ENCODE assay signal across 9 mouse cellular contexts in genomic region chr5:114825978-114826691, GRCm38 (mm10). TPM values are rescaled to one million over a fixed set of nuclear protein-coding genes. Genes with fewer than 3 reads are reported as not detected.
A peak's percentile ranks its signal among the peaks of the same experiment; 100 is the strongest.
DNase-seq lines count a peak whose midpoint lies in the region; TF ChIP-seq lines count a peak whose summit lies in the region.
"Had no signal": no experiment of that assay in that cellular context is flagged by ENCODE, and none has a peak within 500 bp of the region (broad histone marks: within the 10 kb centered on the region; RNA-seq: fewer than 3 reads in every experiment).

No protein-coding gene starts in this region.

- in situ Hi-C loops in CH12.LX (cut with MboI; ENCODE audit: low pct_ligation_motif_present, low pct_unique_long_range_greater_than_20kb, low sequenced_read_pairs): no loop called here

- no peak for TF ChIP-seq CTCF in CH12.LX (conservative IDR thresholded peaks at IDR 0.05 in 1 of 2, IDR thresholded peaks at IDR 0.05 in 1 of 2; ENCODE audit: low read depth in 2 of 2, low read length in 2 of 2)

- H3K79me2 ChIP-seq in CH12.LX (replicated peaks; ENCODE audit: control insufficient read depth, extremely low read depth, insufficient read depth, poor library complexity, severe bottlenecking): no peaks in the 10 kb centered on the region

- dilution Hi-C loops in CH12.LX (cut with MboI; ENCODE audit: extremely low pct_ligation_motif_present, extremely low pct_unique_long_range_greater_than_20kb, low sequenced_read_pairs): no loop called here

- no peaks in the 10 kb centered on the region for H3K27me3 ChIP-seq in CH12.LX (replicated peaks)

- H3K9ac ChIP-seq in CH12.LX (ENCODE audit: insufficient read depth, low read depth): 0 out of 2 replicates have a peak overlapping the region, but pooled peaks have one; percentile 35

- no peak overlapping the region for H3K27ac ChIP-seq in CH12.LX (ENCODE audit: insufficient read depth, low read depth)

- no peak for TF ChIP-seq EP300 in CH12.LX (IDR thresholded peaks at IDR 0.05; ENCODE audit: low read length)

- no peak for TF ChIP-seq RAD21 in CH12.LX (IDR thresholded peaks at IDR 0.05; ENCODE audit: low read depth, low read length)

- H3K4me1 ChIP-seq in CH12.LX (ENCODE audit: control insufficient read depth in 1 of 2, insufficient read depth in 2 of 2): peaks cover 0 to 7% of the 10 kb centered on the region in 2 experiments; a peak in 2 of 4 replicates

- H3K4me3 ChIP-seq in CH12.LX (replicated peaks in 1 of 3; ENCODE audit: low read depth in 2 of 3, low read length in 2 of 3, poor library complexity in 1 of 3): peak overlapping the region; percentile 34 to 47 (median 36)

- peaks cover 5% of the 10 kb centered on the region for H3K9me3 ChIP-seq in CH12.LX (replicated peaks; ENCODE audit: low read length)

- TF ChIP-seq POLR2A in CH12.LX (IDR thresholded peaks at IDR 0.05; ENCODE audit: low read depth, low read length): peak; percentile 81

- intact Hi-C loops in heart, postnatal 10 days (cut with DNase I): no loop called here

- H3K4me2 ChIP-seq in CH12.LX (ENCODE audit: insufficient read depth, low read depth, poor library complexity, severe bottlenecking): peak overlapping the region; percentile 81

- H3K36me3 ChIP-seq in CH12.LX (replicated peaks in 1 of 2; ENCODE audit: control insufficient read depth in 1 of 2, insufficient read depth in 1 of 2, low read length in 1 of 2): no peaks in the 10 kb centered on the region

- 3% methylated on average over 27 of the region's 27 CpGs for WGBS in large intestine, adult 2 months

- peak; percentile 85 for DNase-seq in CH12.LX (ENCODE audit: extremely low read depth)
- peak; percentile 67 for DNase-seq in adrenal gland, adult 2 months
- DNase-seq in embryo, embryonic 11.5 days (ENCODE audit: low read depth, low spot score): peak; percentile 89
- peak; percentile 35 to 57 for DNase-seq in heart, postnatal 10 days
- peak; percentile 75 for DNase-seq in large intestine, adult 2 months (ENCODE audit: low read depth, low spot score)
- DNase-seq in mesoderm, embryonic 11.5 days (ENCODE audit: low read depth, low spot score): peak; percentile 93
- DNase-seq in spleen, postnatal 4 days (ENCODE audit: low spot score in 2 of 2): peak; percentile 87 to 93
- no peak for DNase-seq in left cerebral cortex, adult 8-10 months (ENCODE audit: low spot score in 2 of 2)

TF ChIP-seq in CH12.LX, 34 proteins besides CTCF, POLR2A, EP300 and RAD21:
- TF ChIP-seq E2F4 (IDR thresholded peaks at IDR 0.05; ENCODE audit: insufficient replicate concordance, low read depth, low read length): no peak
- TF ChIP-seq TCF12 (IDR thresholded peaks at IDR 0.05; ENCODE audit: low read depth, low read length): no peak
- TF ChIP-seq GABPA (IDR thresholded peaks at IDR 0.05; ENCODE audit: insufficient replicate concordance, low read depth, low read length): no peak
- peak; percentile 26; the same call in 1 of the 2 replicates for TF ChIP-seq NELFE (IDR thresholded peaks at IDR 0.05; ENCODE audit: low read depth, low read length)
- no peak for TF ChIP-seq ZC3H11A (IDR thresholded peaks at IDR 0.05; ENCODE audit: low read depth, low read length)
- no peak for TF ChIP-seq SIN3A (IDR thresholded peaks at IDR 0.05; ENCODE audit: low read length)
- no peak for TF ChIP-seq PAX5 (IDR thresholded peaks at IDR 0.05; ENCODE audit: low read length)
- TF ChIP-seq USF2 (conservative IDR thresholded peaks at IDR 0.05; ENCODE audit: low read depth, low read length): no peak
- TF ChIP-seq NRF1 (IDR thresholded peaks at IDR 0.05; ENCODE audit: low read depth, low read length): no peak
- TF ChIP-seq TBP (conservative IDR thresholded peaks at IDR 0.05; ENCODE audit: low read depth, low read length): 0 out of 2 replicates have a peak, but pooled peaks have one; percentile 41

RNA-seq across cellular contexts. Expression of gene 1500011B03Rik, which starts 2.9 kb away (rescaled TPM):
- total RNA-seq in CH12.LX (2012; rRNA removed): 15.5 and 17.5 TPM in 2 replicates
- total RNA-seq in CH12.LX (2014; rRNA removed): 39.1 and 39.7 TPM in 2 replicates
- 31.4 and 35.5 TPM in 2 replicates for polyA plus RNA-seq in CH12.LX (2012; ENCODE audit: insufficient read length, low read depth)
- total RNA-seq in adrenal gland, adult 2 months (2021): 10 to 100 TPM; 23.1 to 36.6 TPM
- polyA plus RNA-seq in adrenal gland, adult 2 months (2012; rRNA removed): 29.7 and 30.6 TPM in 2 replicates
- 10 to 100 TPM; 15.5 to 17.8 TPM for total RNA-seq in heart, postnatal 10 days (2021)
- polyA plus RNA-seq in large intestine, adult 2 months (2012; rRNA removed): 14.6 and 17.6 TPM in 2 replicates
- total RNA-seq in left cerebral cortex, adult 8-10 months (2022): 100 to 1,000 TPM; 142 to 159 (median 153) TPM

RNA-seq across cellular contexts. Expression of gene 4930519G04Rik, which starts 27.3 kb away (rescaled TPM):
- total RNA-seq in CH12.LX (2012; rRNA removed): not detected in 2 replicates
- not detected in 2 replicates for total RNA-seq in CH12.LX (2014; rRNA removed)
- not detected in 2 replicates for polyA plus RNA-seq in CH12.LX (2012; ENCODE audit: insufficient read length, low read depth)
- not detected for total RNA-seq in adrenal gland, adult 2 months (2021)
- not detected in 2 replicates for polyA plus RNA-seq in adrenal gland, adult 2 months (2012; rRNA removed)
- total RNA-seq in heart, postnatal 10 days (2021): not detected
- polyA plus RNA-seq in large intestine, adult 2 months (2012; rRNA removed): not detected in 2 replicates
- total RNA-seq in left cerebral cortex, adult 8-10 months (2022): not detected
- total RNA-seq: layer of hippocampus, adult 18-20 months had no signal

RNA-seq across cellular contexts. Expression of gene Gm9936, which starts 32.3 kb away (rescaled TPM):
- total RNA-seq in CH12.LX (2012; rRNA removed) (0.04 TPM in 1 of 2 replicates, not detected in the other), CH12.LX (2014; rRNA removed) (0.15 and 0.26 TPM in 2 replicates)
- 0.11 TPM in 1 of 2 replicates, not detected in the other for polyA plus RNA-seq in CH12.LX (2012; ENCODE audit: insufficient read length, low read depth)
- total RNA-seq in adrenal gland, adult 2 months (2021): not detected
- not detected in 2 replicates for polyA plus RNA-seq in adrenal gland, adult 2 months (2012; rRNA removed)
- not detected for total RNA-seq in heart, postnatal 10 days (2021)
- polyA plus RNA-seq in large intestine, adult 2 months (2012; rRNA removed): not detected in 2 replicates
- 1 to 10 TPM in 1 of 4 experiments, under 1 TPM in 3; 0.57 to 1.1 (median 0.83) TPM for total RNA-seq in left cerebral cortex, adult 8-10 months (2022)

RNA-seq across cellular contexts. Expression of gene Git2, which starts 50.8 kb away (rescaled TPM):
- 19.3 and 22.1 TPM in 2 replicates for total RNA-seq in CH12.LX (2012; rRNA removed)
- 9.4 and 12.3 TPM in 2 replicates for total RNA-seq in CH12.LX (2014; rRNA removed)
- 25.5 and 29.4 TPM in 2 replicates for polyA plus RNA-seq in CH12.LX (2012; ENCODE audit: insufficient read length, low read depth)
- total RNA-seq in adrenal gland, adult 2 months (2021): 10 to 100 TPM; 35.5 to 40.9 TPM
- polyA plus RNA-seq in adrenal gland, adult 2 months (2012; rRNA removed): 37.7 and 40.5 TPM in 2 replicates
- total RNA-seq in heart, postnatal 10 days (2021): 10 to 100 TPM; 48.0 to 52.2 TPM
- 23.1 and 29.7 TPM in 2 replicates for polyA plus RNA-seq in large intestine, adult 2 months (2012; rRNA removed)
- total RNA-seq in left cerebral cortex, adult 8-10 months (2022): 10 to 100 TPM; 50.4 to 53.8 (median 52.0) TPM

RNA-seq across cellular contexts. Expression of gene Ankrd13a, which starts 51.7 kb away (rescaled TPM):
- 73.8 and 82.3 TPM in 2 replicates for total RNA-seq in CH12.LX (2012; rRNA removed)
- total RNA-seq in CH12.LX (2014; rRNA removed): 80.8 and 89.4 TPM in 2 replicates
- polyA plus RNA-seq in CH12.LX (2012; ENCODE audit: insufficient read length, low read depth): 121 and 123 TPM in 2 replicates
- total RNA-seq in adrenal gland, adult 2 months (2021): 10 to 100 TPM; 78.4 to 92.4 TPM
- polyA plus RNA-seq in adrenal gland, adult 2 months (2012; rRNA removed): 51.1 and 51.8 TPM in 2 replicates
- total RNA-seq in heart, postnatal 10 days (2021): 10 to 100 TPM; 54.4 to 55.6 TPM
- polyA plus RNA-seq in large intestine, adult 2 months (2012; rRNA removed): 98.4 and 131 TPM in 2 replicates
- 10 to 100 TPM; 39.5 to 52.2 (median 45.9) TPM for total RNA-seq in left cerebral cortex, adult 8-10 months (2022)

Comparison
In these comparisons a context has a peak if more than half of its experiments do, and no peak if none do; other contexts are left out.
1. DNase-seq: peak in CH12.LX (single experiment), adrenal gland, adult 2 months (single experiment), embryo, embryonic 11.5 days (single experiment), heart, postnatal 10 days (2 of 2), large intestine, adult 2 months (single experiment), mesoderm, embryonic 11.5 days (single experiment) and spleen, postnatal 4 days (2 of 2); none in left cerebral cortex, adult 8-10 months (0 of 2).